Mouse (Mus musculus) layer of hippocampus, adult 11-12 months (tissue): ENCODE results near the gene Eral1.
"Not testable (repeated sequence)": the region's sequence is repeated elsewhere in the genome, so short reads cannot be mapped to it uniquely, and the experiment has no call there.

ENCODE experiments used
- DNase-seq: peaks from one replicate; pipeline ENCODE4 v3.0.0; 2022; ENCODE audit warnings: low spot score

Gene Eral1

GRCm38 (mm10) chr11:78087756-78088281 lies 7.6 kb upstream of the Eral1 start:
- DNase-seq: no peak

- no peak for DNase-seq
Observed at GRCm38 (mm10) chr11:78086925-78087479, 6.8 kb upstream of the Eral1 start.

GRCm38 (mm10) chr11:78083595-78083994 lies 3.4 kb upstream of the Eral1 start:
- no peak for DNase-seq

GRCm38 (mm10) chr11:78074666-78075065 lies 5.5 kb downstream of the Eral1 start:
- DNase-seq: no peak

- no peak for DNase-seq
Observed at GRCm38 (mm10) chr11:78074277-78074652, 5.9 kb downstream of the Eral1 start.

GRCm38 (mm10) chr11:78073577-78074276 lies 6.5 kb downstream of the Eral1 start:
- no peak for DNase-seq

GRCm38 (mm10) chr11:78072425-78073130 lies 7.6 kb downstream of the Eral1 start:
- no peak for DNase-seq

GRCm38 (mm10) chr11:78071938-78072337 lies 8.2 kb downstream of the Eral1 start:
- no peak for DNase-seq

GRCm38 (mm10) chr11:78069646-78070045 lies 10.5 kb downstream of the Eral1 start:
- no peak for DNase-seq

GRCm38 (mm10) chr11:78069130-78069529 lies 11.1 kb downstream of the Eral1 start:
- no peak for DNase-seq

- no peak for DNase-seq
Observed at GRCm38 (mm10) chr11:78067566-78067965, 12.6 kb downstream of the Eral1 start.

- no peak for DNase-seq
Observed at GRCm38 (mm10) chr11:78066641-78067040, 13.5 kb downstream of the Eral1 start.

GRCm38 (mm10) chr11:78065906-78066305 lies 14.3 kb downstream of the Eral1 start:
- no peak for DNase-seq

GRCm38 (mm10) chr11:78062563-78062962 lies 17.6 kb downstream of the Eral1 start:
- no peak for DNase-seq

GRCm38 (mm10) chr11:78059833-78060757 lies 20.1 kb downstream of the Eral1 start:
- peak; percentile 66 for DNase-seq

GRCm38 (mm10) chr11:78056946-78057345 lies 23.2 kb downstream of the Eral1 start:
- no peak for DNase-seq

- DNase-seq: no peak
Observed at GRCm38 (mm10) chr11:78053078-78053477, 27.1 kb downstream of the Eral1 start.

- not testable (repeated sequence) for DNase-seq
Observed at GRCm38 (mm10) chr11:78048637-78049036, 31.5 kb downstream of the Eral1 start.

GRCm38 (mm10) chr11:78044758-78045251 lies 35.4 kb downstream of the Eral1 start:
- peak; percentile 52 for DNase-seq

GRCm38 (mm10) chr11:78042290-78042870 lies 37.8 kb downstream of the Eral1 start:
- DNase-seq: not testable (repeated sequence)

GRCm38 (mm10) chr11:78040878-78041277 lies 39.3 kb downstream of the Eral1 start:
- DNase-seq: no peak
